Mouse (Mus musculus) kidney, embryonic 14.5 days (tissue): ENCODE results near the gene Gm21149. TPM values are rescaled to one million over a fixed set of nuclear protein-coding genes. Genes with fewer than 3 reads are reported as not detected.
"Not testable (repeated sequence)": the region's sequence is repeated elsewhere in the genome, so short reads cannot be mapped to it uniquely, and the experiment has no call there.

Experiments used
- ATAC-seq: fragments of 200-750 bp; cut with Nextera tagmentation; 2 replicates; pipeline ENCODE4 v1.8.0; 2017; ENCODE audit warnings: moderate number of reproducible peaks, mild to moderate bottlenecking, moderate TSS enrichment, moderate library complexity; ENCODE audit not compliant: low FRiP score, low TSS enrichment
- H3K27ac ChIP-seq: fragments of 300-500 bp; sonication (generic); 2 replicates; pipeline ENCODE4 v1.5.1; 2014; ENCODE audit warnings: low read depth, mild to moderate bottlenecking, low read length, moderate library complexity, mixed read lengths
- H3K27me3 ChIP-seq: fragments of 300-500 bp; sonication (generic); 2 replicates; pipeline ENCODE4 v1.6.1; 2014; ENCODE audit warnings: mild to moderate bottlenecking, low read length; ENCODE audit not compliant: control insufficient read depth, insufficient read depth
- H3K36me3 ChIP-seq: fragments of 300-500 bp; sonication (generic); 2 replicates; pipeline ENCODE4 v1.6.1; 2014; ENCODE audit warnings: low read length, mixed read lengths; ENCODE audit not compliant: control insufficient read depth, insufficient read depth
- H3K4me1 ChIP-seq: fragments of 300-500 bp; sonication (generic); 2 replicates; pipeline ENCODE4 v1.6.1; 2014; ENCODE audit warnings: low read length, mixed read lengths; ENCODE audit not compliant: control insufficient read depth, insufficient read depth
- H3K4me2 ChIP-seq: fragments of 300-500 bp; sonication (generic); replicated peaks from 2 replicates; pipeline ENCODE4 v1.6.1; 2014; ENCODE audit warnings: low read depth, mild to moderate bottlenecking, low read length
- H3K4me3 ChIP-seq: fragments of 300-500 bp; sonication (generic); 2 replicates; pipeline ENCODE4 v1.5.1; 2014; ENCODE audit warnings: mild to moderate bottlenecking, low read length
- H3K9ac ChIP-seq: fragments of 300-500 bp; sonication (generic); 2 replicates; pipeline ENCODE4 v1.6.1; 2014; ENCODE audit warnings: low read depth, mild to moderate bottlenecking, low read length, moderate library complexity
- H3K9me3 ChIP-seq: fragments of 300-500 bp; sonication (generic); 2 replicates; pipeline ENCODE4 v1.6.1; 2016; ENCODE audit warnings: low read length; ENCODE audit not compliant: control insufficient read depth
- WGBS: fragments of 180-500 bp; shearing (Covaris S2); extraction: QIAGEN DNeasy Blood & Tissue Kit; methylation state at CpG from one replicate; pipeline ENCODE4 v1.1.7; 2014; 5-methylcytosine and 5-hydroxymethylcytosine counted together
- polyA plus RNA-seq: library from polyadenylated mRNA; unstranded; fragments of >200 nt; fragmentation: Nextera tagmentation; extraction: Ambion mirVana; gene quantifications from 2 replicates; pipeline ENCODE4 v1.2.1, GENCODE M21; 2014

The Gm21149 gene
- polyA plus RNA-seq, 1 experiment from 2014 or later, result not detected

- 76% methylated on average over 3 of the region's 3 CpGs for WGBS
- no peak overlapping the region for H3K27ac ChIP-seq
- peak; percentile 62; the same call in 1 of the 2 replicates for ATAC-seq
These were observed 30.9 kb upstream of the Gm21149 start for GRCm38 (mm10) chr5:15507309-15507619.

GRCm38 (mm10) chr5:15506575-15507308 is 30.4 kb upstream of the Gm21149 start:
- Histone ChIP-seq H3K27me3 (no peaks in the 10 kb centered on the region), H3K9me3 (peaks cover 7% of the 10 kb centered on the region), H3K4me2 (no peak overlapping the region), H3K36me3 (no peaks in the 10 kb centered on the region), H3K27ac (no peak overlapping the region), H3K4me3 (no peak overlapping the region; the same call in 1 of the 2 replicates), H3K4me1 (no peaks in the 10 kb centered on the region), H3K9ac (no peak overlapping the region)
- peak; percentile 83; the same call in 1 of the 2 replicates for ATAC-seq
- 48% methylated on average over 16 of the region's 16 CpGs for WGBS

More at GRCm38 (mm10) chr5:15507309-15507619, 30.9 kb upstream of the Gm21149 start:
- no peaks in the 10 kb centered on the region for H3K36me3 ChIP-seq
- no peak overlapping the region for H3K9ac ChIP-seq
- H3K4me1 ChIP-seq, result no peaks in the 10 kb centered on the region
- peaks cover 10% of the 10 kb centered on the region for H3K9me3 ChIP-seq
- H3K27me3 ChIP-seq, result no peaks in the 10 kb centered on the region
- H3K4me3 ChIP-seq, result no peak overlapping the region
- H3K4me2 ChIP-seq, result no peak overlapping the region

GRCm38 (mm10) chr5:15498774-15499400 is 22.6 kb upstream of the Gm21149 start:
- H3K4me3 ChIP-seq, H3K9ac ChIP-seq, H3K9me3 ChIP-seq, H3K4me1 ChIP-seq, H3K27ac ChIP-seq, H3K4me2 ChIP-seq, H3K27me3 ChIP-seq, H3K36me3 ChIP-seq: not testable (repeated sequence)
- 34% methylated on average over 5 of the region's 5 CpGs for WGBS
- ATAC-seq, result peak; percentile 77; the same call in 1 of the 2 replicates

GRCm38 (mm10) chr5:15498350-15498749 is 22.0 kb upstream of the Gm21149 start:
- H3K4me1 ChIP-seq, H3K4me3 ChIP-seq, H3K9ac ChIP-seq, H3K9me3 ChIP-seq, ATAC-seq, H3K27me3 ChIP-seq, H3K27ac ChIP-seq, H3K4me2 ChIP-seq, H3K36me3 ChIP-seq: not testable (repeated sequence)
- 76% methylated on average over 3 of the region's 3 CpGs for WGBS

- H3K4me2 ChIP-seq, H3K36me3 ChIP-seq, H3K27ac ChIP-seq, H3K9ac ChIP-seq, ATAC-seq, H3K27me3 ChIP-seq, H3K4me1 ChIP-seq, H3K4me3 ChIP-seq, H3K9me3 ChIP-seq: not testable (repeated sequence)
- WGBS, result 64% methylated on average over 2 of the region's 2 CpGs
These were observed 14.6 kb upstream of the Gm21149 start for GRCm38 (mm10) chr5:15490934-15491333.

- Histone ChIP-seq H3K4me1 (no peaks in the 10 kb centered on the region), H3K4me3 (no peak overlapping the region), H3K9ac (no peak overlapping the region), H3K27me3 (no peaks in the 10 kb centered on the region), H3K36me3 (no peaks in the 10 kb centered on the region), H3K27ac (no peak overlapping the region), H3K4me2 (no peak overlapping the region), H3K9me3 (peaks cover 5% of the 10 kb centered on the region)
- no peak for ATAC-seq
- WGBS, result 87% methylated on average over 5 of the region's 5 CpGs
These were observed 12.4 kb upstream of the Gm21149 start for GRCm38 (mm10) chr5:15488743-15489142.

GRCm38 (mm10) chr5:15484616-15485015 is 8.3 kb upstream of the Gm21149 start:
- H3K36me3 ChIP-seq, H3K9ac ChIP-seq, H3K4me2 ChIP-seq, H3K27me3 ChIP-seq, H3K4me1 ChIP-seq, H3K4me3 ChIP-seq, ATAC-seq, H3K27ac ChIP-seq: not testable (repeated sequence)
- 25% methylated on average over 2 of the region's 2 CpGs for WGBS
- peaks cover 17% of the 10 kb centered on the region for H3K9me3 ChIP-seq

GRCm38 (mm10) chr5:15483576-15483975 is 7.3 kb upstream of the Gm21149 start:
- not testable (repeated sequence) for H3K4me1 ChIP-seq, H3K9ac ChIP-seq, H3K36me3 ChIP-seq, H3K4me3 ChIP-seq, H3K4me2 ChIP-seq, ATAC-seq, H3K27me3 ChIP-seq, H3K27ac ChIP-seq
- H3K9me3 ChIP-seq, result peaks cover 15% of the 10 kb centered on the region
- 62% methylated on average over 4 of the region's 4 CpGs for WGBS

GRCm38 (mm10) chr5:15482815-15483214 is 6.5 kb upstream of the Gm21149 start:
- not testable (repeated sequence) for H3K4me2 ChIP-seq, H3K27ac ChIP-seq, H3K36me3 ChIP-seq, ATAC-seq, H3K4me3 ChIP-seq, H3K9ac ChIP-seq, H3K4me1 ChIP-seq, H3K27me3 ChIP-seq
- peaks cover 15% of the 10 kb centered on the region for H3K9me3 ChIP-seq
- WGBS, result 64% methylated on average over 2 of the region's 2 CpGs
